Mouse (Mus musculus) heart, postnatal 14 days (tissue): Measurements from ENCODE around the gene Arl9. TPM values are rescaled to one million over a fixed set of nuclear protein-coding genes. Genes with fewer than 3 reads are reported as not detected.
"Not testable (repeated sequence)": the region's sequence is repeated elsewhere in the genome, so short reads cannot be mapped to it uniquely, and the experiment has no call there.

Source experiments
- DNase-seq, 2 experiments: peaks; one replicate each; pipeline ENCODE4 v3.0.0; 2021 to 2022
- intact Hi-C: fragments of 180-260 bp; cut with DNase I; formaldehyde crosslinking; loops from one replicate; pipeline ENCODE4 v1.15.1; 2025
- long read RNA-seq, 2 experiments: library from polyadenylated mRNA; stranded (forward); transcript quantifications; one replicate each; pipeline ENCODE4 v2.0.0; 2021
- total RNA-seq, 2 experiments: library from RNA; stranded (reverse); gene quantifications; 2 replicates each; pipeline ENCODE4 v1.2.3; 2021

Gene Arl9
- total RNA-seq = not detected
- long read RNA-seq, experiment 1 = 0 reads
- long read RNA-seq, experiment 2 = 0 reads

GRCm38 (mm10) chr5:77004051-77004821, at the start of gene Arl9:
Gene Arl9, plus strand, starts transcription at chr5:77004055.
- no peak for DNase-seq
- intact Hi-C loops = no loop called here

- intact Hi-C loops = no loop called here
- no peak for DNase-seq
These were observed 49.5 kb upstream of the Arl9 start for GRCm38 (mm10) chr5:76954271-76954900.

DNA sequence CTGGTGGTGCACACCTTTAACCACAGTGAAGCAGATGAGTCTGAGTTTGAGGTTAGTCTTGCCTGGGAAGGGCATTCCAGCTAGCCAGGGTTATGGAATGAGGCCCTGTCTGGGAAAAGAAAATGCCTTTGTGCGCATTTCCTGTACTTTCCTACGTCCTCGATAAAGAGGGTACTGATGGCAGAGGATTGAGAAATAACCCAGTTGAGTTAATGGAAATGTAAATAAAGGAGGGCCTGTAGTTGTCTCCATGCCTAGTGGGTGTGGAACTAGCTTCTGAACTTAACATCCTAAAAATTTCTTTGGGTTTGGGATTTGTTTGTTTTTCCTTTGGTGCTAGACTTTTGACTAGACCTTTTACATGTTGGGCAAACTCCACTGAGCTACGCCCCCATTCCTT, 48.4 kb upstream of the Arl9 start:
- intact Hi-C loops = no loop called here
- no peak for DNase-seq

- DNase-seq = no peak
- intact Hi-C loops = no loop called here
These were observed 45.9 kb upstream of the Arl9 start for GRCm38 (mm10) chr5:76957954-76958353.

DNA sequence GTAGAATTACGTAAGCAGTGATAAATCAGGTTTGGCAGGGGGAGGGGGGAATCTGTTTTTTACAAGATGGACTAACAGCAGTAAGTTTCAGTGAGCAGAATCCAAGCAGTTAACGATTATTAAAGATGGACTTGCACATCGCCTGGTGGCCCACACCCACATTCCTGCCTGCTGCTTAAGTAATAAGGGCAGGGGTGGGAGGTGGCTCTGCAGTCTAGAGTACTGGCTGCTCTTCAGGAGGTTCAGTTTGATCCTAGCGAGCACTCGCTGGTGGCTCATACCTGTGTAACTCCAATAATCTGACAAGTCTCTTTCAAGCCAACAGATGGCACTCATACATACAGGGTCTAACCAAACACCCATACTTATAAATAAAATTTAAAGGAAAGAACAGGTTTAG, 44.3 kb upstream of the Arl9 start:
- intact Hi-C loops = no loop called here
- no peak for DNase-seq

- no peak for DNase-seq
- intact Hi-C loops = loop anchor here (10.0 kb wide), 1 partner anchor 378 kb away; the partner anchor contains the start of gene Cep135
These were observed 41.3 kb upstream of the Arl9 start for GRCm38 (mm10) chr5:76962545-76962944.

DNA sequence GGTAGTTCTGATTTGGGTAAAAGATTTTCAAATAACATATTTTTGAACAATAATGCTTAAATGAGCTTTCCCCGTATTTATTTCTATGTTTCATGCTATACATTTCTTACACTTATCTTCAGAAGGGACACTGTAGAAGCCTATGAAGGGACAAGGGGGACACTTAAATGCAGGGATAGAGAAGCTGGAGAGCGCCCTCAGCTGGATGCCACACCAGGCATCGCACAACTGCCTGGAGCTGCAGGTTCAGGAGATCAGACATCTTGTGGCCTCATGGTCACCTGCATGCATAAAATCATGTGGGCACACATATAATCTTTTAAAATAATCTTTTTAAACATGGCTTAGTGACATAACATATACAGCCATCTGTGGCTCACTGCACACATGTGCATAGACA, 39.2 kb upstream of the Arl9 start:
- intact Hi-C loops = loop anchor here (10.0 kb wide), 1 partner anchor 380 kb away; the partner anchor contains the start of gene Cep135
- DNase-seq = no peak

DNA sequence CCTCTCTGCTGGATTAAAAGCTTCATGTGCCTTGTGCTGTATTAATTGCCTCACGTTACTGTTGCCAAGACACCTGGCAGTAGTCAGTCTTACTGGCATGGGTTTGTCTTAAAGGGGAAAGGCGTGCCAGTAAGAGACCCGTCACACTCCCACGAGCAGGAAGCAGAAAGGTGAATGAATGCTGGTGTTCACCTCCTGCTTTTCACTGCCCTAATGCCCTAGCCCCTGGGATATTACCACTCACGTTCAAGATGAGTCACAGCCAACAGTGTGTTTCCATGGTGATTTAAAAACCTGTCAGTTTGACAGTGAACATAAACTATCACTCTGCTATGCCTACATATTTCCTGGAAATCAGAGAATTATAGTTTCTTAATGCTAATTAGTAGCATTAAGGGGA, 34.6 kb upstream of the Arl9 start:
- no peak for DNase-seq
- intact Hi-C loops = loop anchor here (10.0 kb wide), 1 partner anchor 384 kb away; the partner anchor contains the start of gene Cep135

GRCm38 (mm10) chr5:76971115-76971514, 32.7 kb upstream of the Arl9 start:
- intact Hi-C loops = loop anchor here (5.0 kb wide), 1 partner anchor 64 kb away; the partner anchor contains the start of gene Aasdh

DNA sequence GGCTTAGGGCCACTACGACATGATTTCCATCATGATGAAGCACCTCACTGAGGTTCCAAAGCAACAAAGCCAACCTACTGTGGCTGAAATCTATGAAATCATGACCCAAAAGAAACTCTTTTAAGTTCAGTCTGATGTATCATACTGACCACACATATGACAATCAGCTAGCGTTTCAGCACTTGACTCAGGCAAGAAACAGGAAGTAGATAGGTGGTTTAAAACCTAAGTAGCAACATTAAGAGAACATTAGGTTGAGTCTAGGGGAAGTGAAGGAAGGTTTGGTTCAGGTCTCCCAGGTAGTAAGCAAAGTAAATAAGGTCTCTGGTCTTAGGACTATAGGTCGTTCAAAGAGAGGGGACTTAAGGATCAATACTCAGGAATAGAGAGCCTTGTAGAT, 30.4 kb upstream of the Arl9 start:
- intact Hi-C loops = loop anchor here (5.0 kb wide), 1 partner anchor 66 kb away; the partner anchor contains the start of gene Aasdh
- no peak for DNase-seq

More at GRCm38 (mm10) chr5:76971115-76971514, 32.7 kb upstream of the Arl9 start:
- not testable (repeated sequence) for DNase-seq

DNA sequence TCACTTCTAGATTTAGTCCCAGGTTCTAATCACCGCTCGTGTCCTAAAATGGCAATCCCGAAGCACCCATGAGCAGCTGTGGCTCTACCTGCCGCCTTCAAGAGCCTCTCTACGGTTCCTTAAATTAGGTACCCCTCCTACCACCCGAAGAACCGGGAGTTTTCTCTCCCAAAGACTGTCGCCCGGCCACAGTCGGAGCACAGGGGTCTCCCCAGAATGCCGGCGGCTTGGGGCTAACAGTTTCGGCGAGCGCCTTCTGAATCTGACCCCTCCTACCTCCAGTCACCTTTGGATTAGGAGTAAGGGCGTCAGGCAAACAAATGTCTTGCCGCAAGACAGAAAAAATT, 29.7 kb upstream of the Arl9 start:
- intact Hi-C loops = loop anchor here (2.0 to 5.0 kb wide), 2 partner anchors 21 to 67 kb away; partner anchors contain the start of gene Aasdh

GRCm38 (mm10) chr5:76974554-76975285, 29.1 kb upstream of the Arl9 start, which contains the start of gene Srp72:
Gene Srp72, plus strand, starts transcription at chr5:76974683.
- intact Hi-C loops = loop anchor here (2.0 to 5.0 kb wide), 2 partner anchors 22 to 67 kb away; partner anchors contain the start of gene Aasdh
- DNase-seq = peak; percentile 85 to 90

More for the DNA sequence above, 29.7 kb upstream of the Arl9 start:
- DNase-seq = no peak

- no peak for DNase-seq
- intact Hi-C loops = loop anchor here (2.0 kb wide), 1 partner anchor 23 kb away; no protein-coding TSS in a partner anchor
These were observed 28.1 kb upstream of the Arl9 start for GRCm38 (mm10) chr5:76975736-76976135.

DNA sequence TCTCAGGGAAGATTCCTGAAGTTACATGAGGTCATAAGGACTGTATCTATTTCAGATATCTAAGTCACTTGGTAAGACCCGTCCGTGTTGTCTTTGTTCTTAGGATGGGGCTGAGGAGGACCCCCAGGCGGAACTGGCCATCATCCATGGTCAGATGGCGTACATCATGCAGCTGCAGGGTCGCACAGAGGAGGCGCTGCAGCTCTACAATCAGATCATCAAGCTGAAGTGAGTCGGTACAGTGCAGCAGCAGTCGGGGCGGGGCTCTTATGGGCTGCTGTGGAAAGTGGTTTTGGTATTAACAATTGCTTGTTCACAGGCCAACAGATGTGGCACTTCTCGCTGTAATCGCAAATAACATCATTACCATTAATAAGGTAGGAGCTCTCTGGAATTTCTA, 19.8 kb upstream of the Arl9 start:
- no peak for DNase-seq
- intact Hi-C loops = no loop called here

- intact Hi-C loops = loop anchor here (10.0 kb wide), 1 partner anchor 94 kb away; no protein-coding TSS in a partner anchor
- no peak for DNase-seq
These were observed 13.1 kb upstream of the Arl9 start for GRCm38 (mm10) chr5:76990789-76991188.

DNA sequence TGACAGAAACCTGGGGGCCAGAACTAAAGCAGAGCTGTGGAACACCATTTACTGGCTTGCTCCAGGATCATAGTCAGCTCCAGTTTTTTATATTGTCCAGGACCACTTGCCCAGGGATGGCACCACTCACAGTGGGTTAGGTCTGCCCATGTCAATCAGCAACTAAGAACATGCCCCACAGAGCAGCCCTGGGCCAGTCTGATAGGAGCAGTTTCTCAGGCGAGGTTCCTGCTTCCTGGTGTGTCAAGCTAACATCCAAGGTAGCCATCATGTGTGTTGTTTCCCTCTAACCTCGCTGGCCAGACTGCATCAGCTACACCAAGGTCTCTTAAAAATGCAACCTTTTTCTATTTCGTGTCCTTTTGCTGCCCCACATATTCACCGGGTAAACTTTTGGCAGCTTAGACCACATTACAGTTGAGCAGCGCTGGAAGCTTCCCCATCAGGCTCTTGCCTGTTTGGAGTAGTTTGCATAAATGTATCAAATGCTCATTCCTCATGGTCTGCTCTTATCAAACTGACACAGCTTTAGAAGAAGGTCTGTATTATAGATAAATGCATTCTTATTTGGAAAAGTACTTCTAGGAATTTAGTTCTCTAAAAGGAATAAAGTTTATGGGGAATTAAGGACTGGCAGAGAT, 10.6 kb upstream of the Arl9 start:
- intact Hi-C loops = loop anchor here (10.0 kb wide), 1 partner anchor 92 kb away; no protein-coding TSS in a partner anchor
- no peak for DNase-seq

- intact Hi-C loops = loop anchor here (2.0 to 10.0 kb wide), 4 partner anchors 64 to 218 kb away; no protein-coding TSS in a partner anchor
- no peak for DNase-seq
These were observed 5.4 kb upstream of the Arl9 start for GRCm38 (mm10) chr5:76998416-76998815.

GRCm38 (mm10) chr5:77001192-77001591, 2.7 kb upstream of the Arl9 start:
- intact Hi-C loops = no loop called here
- DNase-seq = no peak

- DNase-seq = no peak
- intact Hi-C loops = no loop called here
These were observed 6.5 kb downstream of the Arl9 start for GRCm38 (mm10) chr5:77010352-77010751.

- DNase-seq = no peak
- intact Hi-C loops = no loop called here
These were observed 7.2 kb downstream of the Arl9 start for GRCm38 (mm10) chr5:77011082-77011481.
